8 mouse cellular contexts compared by ENCODE assay signal in genomic region chr14:46386478-46387356, GRCm38 (mm10). TPM values are rescaled to one million over a fixed set of nuclear protein-coding genes. Genes with fewer than 3 reads are reported as not detected.
DNase-seq lines count a peak whose midpoint lies in the region; ATAC-seq and TF ChIP-seq lines count a peak whose summit lies in the region.

No protein-coding gene starts in this region.

- no peak for ATAC-seq in erythroblast, adult 5-6 weeks (replicated peaks; ENCODE audit: low FRiP score, poor library complexity, severe bottlenecking)
- ATAC-seq in embryonic facial prominence, embryonic 13.5 days (ENCODE audit: insufficient number of reproducible peaks, insufficient read depth, low FRiP score, low TSS enrichment, low read depth), result no peak
- ATAC-seq in hindbrain, embryonic 14.5 days (ENCODE audit: low FRiP score), result peak; percentile 9; the same call in 1 of the 2 replicates
- ATAC-seq in liver, embryonic 14.5 days (ENCODE audit: insufficient read depth), result no peak
- ATAC-seq in frontal cortex, adult (ENCODE audit: low TSS enrichment), result no peak
- ATAC-seq in inflammation-experienced regulatory T-cells, adult 6 months, result no peak

- peak overlapping the region; percentile 96 for H3K27ac ChIP-seq in embryonic facial prominence, embryonic 13.5 days
- H3K27ac ChIP-seq in hindbrain, embryonic 14.5 days, result no peak overlapping the region
- H3K27ac ChIP-seq in liver, embryonic 14.5 days, result no peak overlapping the region

- peak overlapping the region; percentile 14 for H3K4me3 ChIP-seq in erythroblast, embryonic 14.5 days (replicated peaks)
- H3K4me3 ChIP-seq in embryonic facial prominence, embryonic 13.5 days, result peak overlapping the region; percentile 63
- peak overlapping the region; percentile 55 for H3K4me3 ChIP-seq in hindbrain, embryonic 14.5 days (replicated peaks; ENCODE audit: low read length)
- peak overlapping the region; percentile 34 to 47 for H3K4me3 ChIP-seq in liver, embryonic 14.5 days (ENCODE audit: insufficient read depth in 1 of 2, low read depth in 2 of 2, low read length in 2 of 2)

- peak; percentile 63 for DNase-seq in hindbrain, embryonic 14.5 days (ENCODE audit: low spot score)
- DNase-seq in liver, embryonic 14.5 days (ENCODE audit: low read depth in 3 of 3, low spot score in 3 of 3), result no peak
- no peak for DNase-seq in layer of hippocampus, adult 9-11 months

- peaks cover 74% of the 10 kb centered on the region for H3K27me3 ChIP-seq in erythroblast, embryonic 14.5 days (ENCODE audit: control insufficient read depth)
- H3K27me3 ChIP-seq in embryonic facial prominence, embryonic 13.5 days, result peaks cover 12% of the 10 kb centered on the region
- peaks cover 94% of the 10 kb centered on the region for H3K27me3 ChIP-seq in hindbrain, embryonic 14.5 days (ENCODE audit: control insufficient read depth, insufficient read depth, low read length)
- peaks cover 76% of the 10 kb centered on the region for H3K27me3 ChIP-seq in liver, embryonic 14.5 days (ENCODE audit: control insufficient read depth, insufficient read depth, low read length)

- under 1% methylated on average over 28 of the region's 28 CpGs for WGBS in embryonic facial prominence, embryonic 13.5 days
- 0% methylated on average over 28 of the region's 28 CpGs for WGBS in hindbrain, embryonic 14.5 days
- 1% methylated on average over 28 of the region's 28 CpGs for WGBS in liver, embryonic 14.5 days (ENCODE audit: insufficient replicate concordance)

- peak overlapping the region; percentile 86 for H3K9ac ChIP-seq in embryonic facial prominence, embryonic 13.5 days
- H3K9ac ChIP-seq in hindbrain, embryonic 14.5 days, result peak overlapping the region; percentile 51; the same call in 1 of the 2 replicates
- no peak overlapping the region for H3K9ac ChIP-seq in liver, embryonic 14.5 days (replicated peaks)

- TF ChIP-seq CTCF in liver, embryonic 14.5 days (IDR thresholded peaks at IDR 0.05; ENCODE audit: low read depth), result no peak

- H3K9me3 ChIP-seq in erythroblast, embryonic 14.5 days (ENCODE audit: control insufficient read depth, low read length), result no peaks in the 10 kb centered on the region
- H3K9me3 ChIP-seq in embryonic facial prominence, embryonic 13.5 days, result no peaks in the 10 kb centered on the region
- no peaks in the 10 kb centered on the region for H3K9me3 ChIP-seq in hindbrain, embryonic 14.5 days (ENCODE audit: control insufficient read depth, low read length)
- H3K9me3 ChIP-seq in liver, embryonic 14.5 days (ENCODE audit: control insufficient read depth, low read length), result no peaks in the 10 kb centered on the region

- no peak for TF ChIP-seq EP300 in liver, embryonic 14.5 days (IDR thresholded peaks at IDR 0.05; ENCODE audit: low read depth)

- H3K4me2 ChIP-seq in embryonic facial prominence, embryonic 13.5 days, result peak overlapping the region; percentile 74
- peak overlapping the region; percentile 93 for H3K4me2 ChIP-seq in hindbrain, embryonic 14.5 days (replicated peaks)
- H3K4me2 ChIP-seq in liver, embryonic 14.5 days (ENCODE audit: low read depth), result peak overlapping the region; percentile 67

- H3K4me1 ChIP-seq in erythroblast, embryonic 14.5 days (ENCODE audit: control insufficient read depth), result no peaks in the 10 kb centered on the region
- peaks cover 47% of the 10 kb centered on the region for H3K4me1 ChIP-seq in embryonic facial prominence, embryonic 13.5 days
- peaks cover 39% of the 10 kb centered on the region for H3K4me1 ChIP-seq in hindbrain, embryonic 14.5 days (replicated peaks; ENCODE audit: control insufficient read depth, insufficient read depth, low read length)
- H3K4me1 ChIP-seq in liver, embryonic 14.5 days (replicated peaks; ENCODE audit: control insufficient read depth in 2 of 2, insufficient read depth in 2 of 2, low read length in 1 of 2), result no peaks in the 10 kb centered on the region

- H3K36me3 ChIP-seq in erythroblast, embryonic 14.5 days (ENCODE audit: control insufficient read depth), result no peaks in the 10 kb centered on the region
- H3K36me3 ChIP-seq in embryonic facial prominence, embryonic 13.5 days, result peaks cover 24% of the 10 kb centered on the region
- H3K36me3 ChIP-seq in hindbrain, embryonic 14.5 days (replicated peaks; ENCODE audit: control insufficient read depth, insufficient read depth), result no peaks in the 10 kb centered on the region
- H3K36me3 ChIP-seq in liver, embryonic 14.5 days (replicated peaks; ENCODE audit: control insufficient read depth, insufficient read depth, low read depth), result no peaks in the 10 kb centered on the region

RNA-seq across cellular contexts. Expression of gene Bmp4, which starts 3.8 kb away (rescaled TPM):
- not detected in 2 replicates for polyA plus RNA-seq in erythroblast, embryonic 14.5 days (2012)
- 1.3 and 4.2 TPM in 2 replicates for total RNA-seq in erythroblast, adult 5-6 weeks (2015; ENCODE audit: low replicate concordance)
- total RNA-seq in erythroblast, adult 5-6 weeks (2017; ENCODE audit: low replicate concordance), result not detected in 2 replicates
- polyA plus RNA-seq in embryonic facial prominence, embryonic 13.5 days (2015; fragmentation: Nextera tagmentation; extraction: Ambion mirVana), result 74.9 and 82.5 TPM in 2 replicates
- 1.9 and 3.6 TPM in 2 replicates for polyA plus RNA-seq in hindbrain, embryonic 14.5 days (2014; fragmentation: Nextera tagmentation; extraction: Ambion mirVana)
- polyA plus RNA-seq in liver, embryonic 14.5 days (2012; rRNA removed), result 0.68 and 2.9 TPM in 2 replicates
- 0.43 and 1.0 TPM in 2 replicates for polyA plus RNA-seq in liver, embryonic 14.5 days (2014; fragmentation: Nextera tagmentation; extraction: Ambion mirVana)
- not detected for polyA plus RNA-seq in inflammation-experienced regulatory T-cells, adult 6 months (2017; shearing (Covaris generic))

RNA-seq across cellular contexts. Expression of gene Gm15217, which starts 7.5 kb away (rescaled TPM):
- not detected in 2 replicates for polyA plus RNA-seq in erythroblast, embryonic 14.5 days (2012)
- not detected in 2 replicates for total RNA-seq in erythroblast, adult 5-6 weeks (2015; ENCODE audit: low replicate concordance)
- not detected in 2 replicates for total RNA-seq in erythroblast, adult 5-6 weeks (2017; ENCODE audit: low replicate concordance)
- polyA plus RNA-seq in embryonic facial prominence, embryonic 13.5 days (2015; fragmentation: Nextera tagmentation; extraction: Ambion mirVana), result 0.41 and 0.65 TPM in 2 replicates
- polyA plus RNA-seq in hindbrain, embryonic 14.5 days (2014; fragmentation: Nextera tagmentation; extraction: Ambion mirVana), result not detected in 2 replicates
- not detected in 2 replicates for polyA plus RNA-seq in liver, embryonic 14.5 days (2012; rRNA removed)
- polyA plus RNA-seq in liver, embryonic 14.5 days (2014; fragmentation: Nextera tagmentation; extraction: Ambion mirVana), result not detected in 2 replicates
- not detected for polyA plus RNA-seq in inflammation-experienced regulatory T-cells, adult 6 months (2017; shearing (Covaris generic))

Comparison
In these comparisons a context has a peak if more than half of its experiments do, and no peak if none do; other contexts are left out.
1. RNA of gene Bmp4, which starts 3.8 kb away (polyA plus RNA-seq): 74.9 to 82.5 TPM in embryonic facial prominence, embryonic 13.5 days; 1.9 to 3.6 TPM in hindbrain, embryonic 14.5 days, 0.43 to 2.9 TPM in liver, embryonic 14.5 days, not detected in inflammation-experienced regulatory T-cells, adult 6 months and not detected in erythroblast, embryonic 14.5 days; every median in the first group is over 10 times any median in the second.
2. Peak in every context shown above with its lines, with median percentiles within 50 percentile points of each other: H3K4me3 ChIP-seq and H3K4me2 ChIP-seq.